Mouse (Mus musculus) cerebellum, adult (tissue): ENCODE measurements at regions not wholly inside any gene's neighbourhood (a gene's known extent, or its start where the extent isn't known, plus 50 kb on each side); places are given as distances from the start of the nearest gene placed in this dataset.

Experiments
- ATAC-seq: cut with Nextera tagmentation; 2 replicates; pipeline ENCODE4 v1.9.2; 2017; ENCODE audit warnings: mild to moderate bottlenecking, moderate library complexity, mixed read lengths; ENCODE audit not compliant: insufficient number of reproducible peaks, low FRiP score, low TSS enrichment

DNA sequence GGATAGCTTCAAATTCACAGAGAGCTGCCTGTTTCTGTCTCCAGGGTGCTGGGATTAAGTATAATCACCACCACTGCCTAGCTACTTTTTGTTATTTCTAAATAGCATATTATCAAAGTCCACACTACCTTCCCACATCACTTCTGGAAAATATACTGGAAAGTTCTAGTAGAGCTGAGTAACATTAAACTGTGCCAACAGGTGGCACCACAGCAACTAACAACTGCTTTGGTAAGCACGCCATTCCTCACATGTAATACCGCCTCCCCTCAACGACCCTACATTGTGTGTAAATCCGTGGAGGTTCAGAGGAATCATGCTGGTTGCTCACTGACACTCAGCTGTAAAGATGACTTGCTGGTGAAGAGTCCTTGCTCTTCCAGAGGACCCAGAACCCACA, 259.1 kb downstream of the Mex3b start:
- ATAC-seq: no peak

DNA sequence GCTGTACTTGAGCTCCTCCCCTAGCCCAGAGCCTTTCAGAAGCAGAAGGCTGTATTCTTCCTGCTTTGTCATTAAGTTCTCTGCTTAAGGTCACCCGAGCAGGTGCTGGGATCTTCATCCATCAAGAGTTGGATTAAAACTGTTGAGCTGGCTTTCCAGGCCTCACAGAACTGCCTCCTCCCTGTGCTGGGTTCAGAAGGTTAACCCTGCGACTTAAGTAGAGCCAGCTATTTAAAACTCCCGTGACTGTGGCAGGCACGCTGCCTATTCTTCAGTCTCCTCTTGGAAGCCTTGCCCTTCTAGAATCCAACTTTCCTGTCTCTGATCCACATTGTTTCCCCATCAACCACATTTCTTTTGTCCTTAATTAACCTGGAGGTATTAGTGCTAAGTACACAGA, 273.1 kb downstream of the Mex3b start:
- ATAC-seq: no peak

DNA sequence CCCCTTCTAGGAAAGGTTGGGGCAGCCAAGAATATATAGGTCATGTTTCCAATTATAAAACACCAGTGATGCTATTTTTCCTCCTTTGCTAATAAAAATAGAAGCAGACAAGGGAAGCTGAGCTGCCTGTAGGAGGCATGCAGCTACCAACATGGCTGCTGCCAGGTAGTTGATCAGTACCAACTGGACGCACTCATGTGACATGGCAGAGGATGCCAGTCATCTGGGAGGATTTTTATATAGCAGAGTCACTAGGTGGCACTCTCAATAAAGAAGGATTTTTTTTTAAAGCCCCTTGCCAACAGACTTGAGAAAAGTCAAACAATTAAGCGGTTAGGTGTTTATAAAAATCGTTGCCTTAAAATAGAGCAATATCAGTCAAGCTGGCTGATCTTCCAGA, 273.5 kb downstream of the Mex3b start:
- no peak for ATAC-seq

DNA sequence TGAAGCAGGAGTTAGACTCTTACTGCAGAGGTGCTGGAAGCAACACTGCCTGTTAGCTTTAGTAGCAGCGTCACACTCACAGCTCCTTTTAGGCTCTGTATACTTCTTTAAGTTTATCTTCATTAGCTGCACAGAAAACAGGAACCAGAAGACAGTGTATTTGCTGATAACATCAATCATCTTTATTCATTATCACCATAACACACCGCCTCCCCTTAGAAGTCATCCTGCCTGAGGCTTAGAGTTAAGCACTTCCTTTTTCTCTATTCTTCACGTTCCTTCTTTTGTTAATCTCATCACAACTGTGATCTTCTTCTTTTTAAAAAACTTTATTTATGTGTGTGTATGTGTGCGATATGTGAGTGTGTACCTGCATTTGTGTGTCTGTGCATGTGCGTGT, 276.9 kb downstream of the Mex3b start:
- ATAC-seq: no peak

DNA sequence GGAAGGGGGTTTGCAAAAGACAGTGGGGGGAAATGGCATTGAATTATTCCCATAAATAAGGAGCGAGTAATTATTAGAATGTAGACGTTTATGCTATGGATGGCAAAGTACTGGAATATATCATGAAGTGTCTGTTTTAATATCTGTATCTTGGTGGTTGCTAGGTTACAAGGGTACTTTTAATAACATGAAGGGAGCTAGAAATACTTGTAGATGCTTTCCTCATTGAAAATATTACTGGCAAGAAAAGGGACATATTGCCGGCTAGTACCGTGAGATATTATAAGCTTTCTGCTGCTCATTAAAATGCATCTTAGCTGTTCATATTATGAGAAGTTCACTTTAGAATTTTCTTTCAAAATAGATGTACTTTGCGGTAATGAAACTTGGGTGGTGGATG, 278.4 kb downstream of the Mex3b start:
- ATAC-seq: no peak

DNA sequence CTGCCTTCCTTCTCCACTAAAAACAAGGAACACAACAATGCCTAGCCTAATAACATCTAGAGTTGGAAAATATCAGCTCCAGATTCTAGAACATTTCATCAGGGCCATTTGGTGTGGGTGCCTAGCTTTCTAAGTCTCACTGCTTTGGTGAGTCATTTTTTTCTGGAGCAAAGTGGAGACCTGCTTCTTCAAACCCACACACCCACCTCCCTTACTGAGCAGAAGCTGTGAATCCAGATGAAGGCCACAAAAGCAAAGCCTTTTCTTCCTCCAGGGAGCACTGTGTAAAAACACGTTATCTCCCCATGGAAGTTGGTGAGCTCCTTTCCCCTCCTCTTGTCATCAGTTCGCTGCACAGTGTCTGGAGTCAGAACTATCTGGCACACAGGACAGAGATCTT, 294.1 kb downstream of the Mex3b start:
- ATAC-seq: no peak

DNA sequence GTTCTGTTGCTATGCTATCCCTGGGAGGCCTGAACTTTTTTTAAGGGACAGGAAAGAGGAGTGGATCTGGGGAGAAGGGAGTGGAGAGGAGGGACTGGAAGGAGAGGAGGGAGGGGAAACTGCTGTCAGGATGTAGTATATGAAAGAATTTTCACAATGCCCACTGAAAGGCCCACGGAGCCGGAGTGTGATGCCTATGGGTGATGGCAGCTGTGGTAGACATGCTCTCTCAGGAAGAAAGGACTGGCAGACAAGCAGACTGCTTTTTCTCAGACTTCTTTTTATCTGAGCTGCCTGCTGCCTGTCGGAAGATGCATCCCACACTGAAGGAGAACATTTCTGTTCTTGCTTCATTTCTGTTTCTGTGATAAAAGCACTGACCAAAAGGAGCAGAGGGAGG, 295.7 kb downstream of the Mex3b start:
- ATAC-seq: no peak

DNA sequence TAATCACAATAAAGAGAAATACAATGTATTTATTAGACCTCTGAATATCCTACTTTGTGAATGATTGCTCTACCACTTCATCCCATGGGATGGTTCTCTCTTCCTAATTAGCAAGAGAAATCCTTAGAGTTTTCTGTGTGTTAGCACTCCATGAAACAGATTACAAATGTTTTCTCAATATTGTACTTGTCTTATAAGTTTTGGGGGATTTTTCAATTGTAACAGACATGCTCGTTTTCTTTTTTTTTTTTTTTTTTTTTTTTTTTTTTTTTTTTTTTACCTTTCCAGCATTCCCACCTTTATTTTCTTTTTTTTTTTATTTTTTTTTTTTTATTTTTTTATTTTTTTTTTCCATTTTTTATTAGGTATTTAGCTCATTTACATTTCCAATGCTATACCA, 312.3 kb downstream of the Mex3b start:
- no peak for ATAC-seq

DNA sequence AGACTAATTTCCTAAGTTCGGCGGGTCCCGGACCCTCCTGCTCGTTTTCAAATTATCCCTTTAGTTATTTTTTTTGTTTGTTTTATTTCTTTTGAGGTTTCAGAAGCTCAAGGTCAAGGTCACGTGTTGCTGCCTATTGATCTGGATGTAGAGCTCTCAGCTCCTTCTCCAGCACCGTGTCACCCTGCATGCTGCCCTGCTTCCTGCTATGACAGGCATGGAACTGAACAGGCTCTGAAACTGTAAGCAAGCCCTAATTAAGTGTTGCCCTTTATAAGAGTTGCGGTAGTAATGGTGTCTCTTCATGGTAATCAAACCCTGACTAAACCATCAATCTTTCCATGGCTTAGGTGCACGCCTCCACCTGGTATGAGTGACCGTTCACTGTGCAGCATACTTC, 319.2 kb downstream of the Mex3b start:
- ATAC-seq: no peak

DNA sequence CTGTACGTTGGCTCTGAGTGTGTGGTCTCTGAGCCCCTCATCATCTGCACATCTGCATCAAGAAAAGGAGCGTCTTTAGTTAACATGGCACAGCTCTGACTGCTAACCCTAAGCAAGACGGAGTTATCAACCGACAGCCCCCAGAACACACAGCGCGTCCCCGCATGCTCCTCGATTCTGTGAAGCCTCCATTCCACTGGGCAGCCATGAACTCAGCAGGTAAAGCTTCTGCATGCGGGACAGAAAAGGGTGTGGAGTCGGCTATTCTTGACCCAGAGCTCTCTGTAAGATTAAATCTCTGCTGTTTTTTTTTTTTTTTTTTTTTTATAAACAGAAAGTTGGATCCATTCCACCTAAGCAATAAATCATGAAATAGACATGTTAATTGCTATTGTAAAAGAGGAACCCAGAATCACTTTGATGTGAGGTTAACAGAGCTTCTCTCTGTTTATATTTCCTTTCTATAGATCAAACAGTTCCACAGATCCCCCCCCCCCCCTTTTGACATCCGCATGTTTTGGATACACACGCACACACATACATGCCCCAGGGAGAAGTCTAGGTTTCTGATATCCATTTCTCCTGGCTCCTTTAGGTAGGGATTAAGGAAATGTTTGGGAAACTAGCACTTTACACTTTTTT, 328.9 kb downstream of the Mex3b start:
- ATAC-seq: no peak

DNA sequence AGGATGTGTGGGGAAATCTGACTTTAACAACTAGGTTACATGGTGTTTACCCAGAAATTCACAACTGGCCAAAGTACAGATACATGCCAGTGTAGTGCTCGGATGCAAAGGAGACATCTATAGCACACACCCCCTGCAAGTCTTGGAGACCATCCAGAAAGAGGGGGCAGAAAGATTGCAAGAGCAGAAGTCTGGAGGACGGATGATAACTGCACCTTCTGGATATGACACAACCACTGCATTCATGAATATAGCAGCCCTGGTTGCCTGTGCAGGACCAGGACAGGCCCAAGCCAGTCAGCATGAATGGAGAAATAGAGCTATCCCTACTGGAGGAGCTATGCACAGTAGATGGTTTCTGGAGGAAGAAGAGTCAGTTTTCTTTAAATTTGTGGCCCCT, 330.4 kb downstream of the Mex3b start:
- no peak for ATAC-seq

DNA sequence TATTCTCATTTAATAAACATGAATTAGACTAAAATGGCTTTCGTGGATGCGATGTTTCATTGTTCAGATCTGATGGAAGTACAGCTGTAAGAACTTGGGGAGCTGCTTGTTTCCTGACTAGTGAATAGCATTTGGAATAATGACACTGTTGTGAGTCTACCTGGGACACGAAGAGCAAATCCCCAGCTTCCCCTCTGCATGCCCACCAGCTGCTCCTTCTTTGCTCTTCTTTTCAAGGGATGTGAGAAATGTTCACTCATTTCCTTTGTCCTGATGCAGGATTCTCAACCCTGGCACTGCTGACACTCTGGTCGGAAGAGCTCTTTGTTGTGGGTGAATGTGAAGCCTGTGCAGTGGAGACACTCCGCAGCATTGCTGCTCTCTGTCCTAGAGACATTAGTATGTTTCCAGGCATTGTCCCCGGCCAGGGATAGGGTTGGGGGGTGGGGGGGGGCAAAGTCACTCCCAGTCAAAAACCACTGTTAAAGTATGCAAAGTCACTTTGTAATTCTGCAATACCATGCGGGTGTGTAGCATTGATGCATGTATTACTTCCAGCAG, 334.1 kb downstream of the Mex3b start:
- ATAC-seq: no peak

DNA sequence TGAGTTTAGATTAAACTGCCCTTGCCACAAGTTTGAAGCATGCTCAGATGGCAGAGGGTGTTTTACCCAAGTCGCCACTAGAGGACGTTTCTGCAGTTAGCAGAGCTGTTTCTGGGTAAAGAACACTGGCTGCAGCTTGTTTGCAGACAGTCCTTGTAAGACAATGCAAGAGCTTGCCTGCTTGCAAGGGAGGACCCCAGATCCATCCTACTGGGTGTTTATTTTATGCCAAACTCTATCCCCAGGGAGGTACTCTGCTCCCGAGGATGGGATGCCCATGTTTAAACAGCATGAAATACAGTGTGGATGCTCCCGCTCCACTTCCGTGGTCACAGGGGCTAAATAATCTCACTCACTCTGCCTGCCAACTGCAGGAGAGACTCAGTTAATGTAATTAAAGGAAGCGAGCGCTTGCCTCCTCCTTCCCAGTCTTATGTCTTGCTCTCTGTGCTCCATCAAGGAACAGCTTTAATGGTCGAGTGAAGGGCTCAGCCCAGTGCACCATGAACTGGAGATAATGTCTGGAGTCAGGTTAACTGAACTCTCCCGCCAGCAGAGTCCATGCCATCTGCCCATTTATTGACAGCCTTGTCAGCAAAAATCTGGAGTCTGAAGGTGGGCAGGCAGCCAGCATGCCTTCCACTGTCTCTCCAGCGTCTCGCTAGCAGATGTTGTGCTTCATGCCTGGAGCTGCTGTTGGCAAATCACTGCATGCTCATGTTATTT, 334.8 kb downstream of the Mex3b start:
- ATAC-seq: 0 out of 2 replicates have a peak, but pooled peaks have one; percentile 34

DNA sequence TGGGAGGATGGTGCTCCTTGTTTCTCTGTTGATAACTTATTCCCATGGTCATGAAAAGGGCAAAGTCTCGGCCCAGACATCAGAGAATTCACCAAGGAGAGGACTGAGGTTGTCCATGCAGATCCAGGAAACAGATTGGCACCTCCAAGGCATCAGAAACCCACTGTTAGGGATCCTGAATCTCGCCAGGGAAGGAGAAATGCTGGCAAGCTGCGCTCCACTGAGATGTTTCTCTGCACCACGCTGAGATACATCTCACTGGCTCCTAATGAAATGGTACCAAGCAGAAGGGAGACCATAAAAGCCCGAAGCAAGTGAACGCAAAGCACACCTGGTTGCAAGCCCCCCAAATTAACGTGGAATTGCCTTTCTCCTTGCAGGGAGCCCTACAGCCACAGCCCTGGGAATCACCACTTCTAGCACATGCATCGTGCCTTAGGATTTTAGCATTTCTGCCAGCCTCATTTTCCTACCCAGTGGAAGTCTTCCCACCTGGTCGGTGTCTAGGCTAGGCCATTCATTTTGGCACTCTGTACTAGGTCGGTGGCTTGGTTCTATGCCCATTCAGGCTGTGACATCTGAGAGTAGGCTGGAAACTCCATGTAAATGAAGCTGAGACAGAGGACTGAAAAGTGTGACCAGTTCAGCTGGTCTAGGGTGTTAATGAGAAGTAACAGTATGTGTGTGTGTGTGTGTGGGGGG, 336.3 kb downstream of the Mex3b start:
- ATAC-seq: peak; percentile 54

DNA sequence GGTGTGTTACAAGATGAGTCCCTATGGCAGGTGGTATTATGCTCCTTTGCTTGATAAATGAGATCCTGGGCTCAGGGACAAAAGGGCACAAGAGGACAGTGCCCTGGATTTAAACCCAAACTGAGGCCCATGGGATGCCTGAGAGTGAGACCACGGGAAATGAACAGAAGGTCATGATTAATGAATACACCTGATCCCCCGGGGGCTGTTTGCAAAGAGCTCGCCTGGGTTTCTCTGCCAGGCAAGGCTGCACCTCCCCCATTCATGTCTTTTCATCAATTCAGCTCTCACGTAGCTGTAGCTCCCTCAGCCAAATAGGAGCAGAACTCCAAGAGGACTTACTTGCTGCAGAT, 336.9 kb downstream of the Mex3b start:
- ATAC-seq: 0 out of 2 replicates have a peak, but pooled peaks have one; percentile 4

DNA sequence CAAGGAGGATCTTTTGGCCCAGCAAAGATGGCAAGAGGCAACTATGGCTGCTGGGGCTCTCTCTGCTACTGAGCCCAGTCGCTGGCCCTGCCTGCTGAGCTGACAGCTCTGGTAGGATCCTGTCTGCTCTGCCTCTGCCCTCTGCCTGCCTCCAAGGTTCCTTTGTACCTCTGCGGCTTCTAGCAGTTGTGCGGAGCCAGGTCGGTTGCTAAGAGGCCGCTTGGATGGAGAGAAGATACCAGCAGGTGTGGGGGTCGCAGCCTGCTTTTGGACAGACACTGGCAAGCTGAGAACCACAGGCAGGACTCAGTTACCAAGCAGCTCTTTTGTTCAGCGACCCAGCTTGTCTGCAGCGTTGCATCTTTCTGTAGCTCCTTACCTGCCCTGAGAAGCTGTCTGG, 337.6 kb downstream of the Mex3b start:
- ATAC-seq: no peak

DNA sequence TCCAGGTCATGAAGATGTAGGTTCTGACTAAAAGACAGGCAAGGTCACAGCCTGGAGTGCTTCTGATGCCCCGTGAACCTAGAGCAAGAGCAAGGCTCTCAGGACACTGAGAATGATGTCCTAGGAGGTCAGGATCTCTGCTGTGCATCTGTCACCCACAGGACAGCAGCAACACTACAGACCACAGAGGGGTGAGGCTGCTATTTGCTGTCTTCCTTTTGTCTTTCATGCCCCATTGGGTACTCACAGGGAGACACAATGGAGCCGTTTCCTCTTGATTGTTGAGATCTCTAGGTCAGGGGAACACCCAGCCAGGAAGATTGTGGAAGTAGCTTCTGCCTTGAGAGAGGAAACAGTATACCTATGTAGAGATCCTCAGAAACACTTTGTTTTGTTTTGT, 339.9 kb downstream of the Mex3b start:
- ATAC-seq: no peak

DNA sequence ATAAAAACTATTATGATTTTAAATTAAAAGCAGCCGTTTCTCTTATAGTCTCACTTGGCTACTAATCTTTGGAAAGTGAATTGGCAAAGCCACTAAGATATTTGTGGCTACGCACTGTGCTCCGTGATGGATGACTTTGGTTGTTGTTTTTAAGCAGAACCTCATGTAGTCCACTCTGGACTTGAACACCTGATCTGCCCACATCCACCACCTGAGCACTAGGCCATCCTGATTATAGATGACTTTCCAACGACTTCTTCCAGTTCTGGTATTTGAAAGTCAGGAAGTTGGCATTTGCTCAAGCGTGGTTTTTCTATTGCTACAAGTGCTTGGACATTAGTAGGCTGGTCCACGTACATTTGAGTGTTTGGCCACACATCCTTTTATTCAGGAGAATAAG, 344.5 kb downstream of the Mex3b start:
- no peak for ATAC-seq

DNA sequence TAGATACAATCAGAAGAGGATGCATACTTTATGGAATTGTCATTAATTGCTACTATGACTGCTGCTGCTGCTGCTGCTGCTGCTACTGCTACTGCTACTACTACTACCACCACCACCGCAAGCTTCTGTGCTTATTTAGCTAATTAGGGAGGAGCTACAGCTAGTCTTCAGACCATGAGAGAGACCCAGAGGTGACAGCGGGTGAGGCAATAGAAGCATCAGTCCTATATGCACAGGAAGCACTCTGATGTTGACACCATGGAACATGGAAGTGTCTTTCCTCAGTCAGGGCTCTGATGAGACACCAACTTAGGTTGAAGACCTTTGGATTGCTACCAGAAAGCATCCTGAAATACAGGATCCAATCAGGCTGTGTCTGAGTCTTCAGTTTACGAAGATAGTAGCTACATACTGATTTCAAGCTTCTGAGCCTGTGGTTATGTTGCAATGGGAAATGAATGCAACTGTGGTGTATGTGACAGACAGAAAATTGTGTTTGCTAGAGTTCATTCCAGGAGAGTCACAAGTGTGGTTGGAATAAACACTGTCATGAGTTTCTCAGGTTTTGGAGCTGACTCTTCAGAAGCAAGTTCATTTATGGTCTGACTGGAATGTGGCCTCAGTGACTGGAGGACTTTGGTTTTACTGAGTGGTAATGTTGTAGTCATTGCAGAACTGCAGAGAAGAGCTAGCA, 355.0 kb downstream of the Mex3b start:
- ATAC-seq: no peak

DNA sequence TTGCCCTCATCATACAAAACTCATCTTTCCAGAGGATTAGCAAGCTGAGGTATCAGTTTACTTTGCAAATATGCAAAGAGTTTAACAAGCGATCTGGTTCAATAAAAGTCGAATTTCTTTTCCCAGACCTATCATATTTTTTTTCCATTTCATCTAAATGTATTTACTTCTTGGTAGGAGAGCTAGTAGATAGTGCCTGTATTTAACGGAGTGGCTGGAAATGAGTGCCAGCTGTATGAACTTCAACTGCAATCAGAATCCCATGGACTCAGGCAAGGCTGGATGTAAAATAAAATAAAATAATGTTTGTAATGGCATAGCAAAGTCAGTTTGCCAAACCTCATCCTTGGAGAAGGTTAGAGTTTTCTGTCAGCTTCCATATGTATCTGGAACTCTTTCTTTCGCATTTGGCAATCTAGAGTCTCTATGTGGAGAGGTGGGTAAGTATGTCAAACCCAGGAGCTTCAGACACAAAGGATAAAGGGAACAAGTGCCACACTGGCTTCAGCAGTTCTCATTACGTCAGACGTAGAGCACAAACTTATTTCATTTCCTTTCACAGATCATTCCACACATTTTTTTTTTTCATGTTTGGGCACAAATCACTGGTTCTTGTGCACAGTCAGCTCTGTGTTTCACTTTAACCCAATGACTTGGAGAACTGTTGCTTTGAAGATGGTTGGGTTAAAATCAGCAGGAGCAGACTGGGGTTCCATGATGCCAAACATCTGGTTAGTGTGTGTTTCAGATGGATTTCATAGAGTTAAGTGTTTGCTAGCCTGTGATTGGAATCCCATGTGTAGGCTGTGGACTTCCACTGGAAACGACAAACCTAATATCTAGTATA, 357.2 kb upstream of the Tmc3 start:
- ATAC-seq: no peak
